Mouse (Mus musculus) ovary, adult 18-20 months (tissue): ENCODE results near the gene Dok7.

ENCODE experiments used
- DNase-seq: peaks from one replicate; pipeline ENCODE4 v3.0.0; 2022; ENCODE audit warnings: low spot score, mixed read lengths

Dok7 gene

DNA sequence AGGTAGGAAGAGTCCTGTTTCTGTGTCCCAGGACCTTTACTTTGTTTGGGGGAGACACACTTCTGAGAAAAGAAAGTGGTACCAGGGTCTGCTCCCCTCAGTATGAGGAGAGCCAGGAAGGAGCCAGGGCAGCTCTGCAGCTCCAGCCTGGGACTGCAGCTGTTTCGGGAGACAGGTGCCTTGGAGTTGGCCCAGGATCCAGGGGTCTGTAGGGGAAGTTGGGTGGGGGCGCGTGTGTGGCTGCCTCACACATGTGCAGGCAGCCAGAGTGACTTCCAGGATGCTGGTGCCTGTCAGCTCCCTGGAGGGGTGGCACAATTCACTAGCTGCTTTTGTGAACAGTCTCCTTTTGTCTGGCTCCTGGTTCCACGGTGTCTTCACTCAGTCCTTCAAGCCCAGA lies 1.0 kb downstream of the Dok7 start:
- no peak for DNase-seq

- DNase-seq = no peak
Measured at GRCm38 (mm10) chr5:35058216-35058615, 1.6 kb downstream of the Dok7 start.

GRCm38 (mm10) chr5:35060098-35060497 lies 3.5 kb downstream of the Dok7 start:
- DNase-seq = no peak

DNA sequence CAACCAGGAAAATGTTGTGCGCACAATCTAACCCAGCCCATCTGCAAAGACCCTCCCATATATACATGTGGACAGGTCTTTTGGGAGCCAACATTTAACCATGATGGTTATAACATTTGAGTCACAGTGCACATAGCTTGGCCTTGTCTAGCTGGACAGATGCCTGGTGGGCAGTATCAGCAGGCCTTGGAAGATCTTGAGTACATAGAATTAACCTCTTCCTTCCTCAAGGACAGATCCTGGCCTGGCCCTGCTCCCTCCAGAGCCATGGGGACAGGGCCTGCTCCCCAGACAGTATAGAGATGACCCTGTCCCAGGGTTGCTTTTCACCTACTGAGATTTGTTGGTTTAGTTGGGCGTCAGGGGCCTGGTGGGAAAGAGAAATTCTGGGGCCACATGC lies 13.3 kb downstream of the Dok7 start:
- DNase-seq = peak; percentile 34

- no peak for DNase-seq
Measured at GRCm38 (mm10) chr5:35070314-35070713, 13.7 kb downstream of the Dok7 start.

DNA sequence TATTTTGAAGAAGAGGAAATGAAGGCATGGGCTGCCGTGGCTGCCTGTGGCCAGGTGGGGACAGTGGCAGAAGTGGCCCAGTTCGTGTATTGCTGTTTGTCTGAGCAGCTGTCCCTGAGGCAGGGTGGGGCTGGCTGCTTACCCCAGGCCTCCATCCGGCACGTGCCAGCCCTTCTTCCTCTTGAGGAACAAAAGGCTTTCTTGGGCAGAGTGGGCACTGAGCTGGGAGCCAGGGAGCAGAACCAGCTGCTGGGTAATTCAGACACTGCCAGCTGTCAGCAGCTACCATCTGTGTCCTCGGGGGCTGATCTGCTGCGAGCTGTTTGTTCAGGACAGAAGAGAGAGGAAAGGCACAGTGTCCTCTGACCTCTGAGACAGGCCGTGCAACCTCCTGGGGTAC lies 14.4 kb downstream of the Dok7 start:
- no peak for DNase-seq

DNA sequence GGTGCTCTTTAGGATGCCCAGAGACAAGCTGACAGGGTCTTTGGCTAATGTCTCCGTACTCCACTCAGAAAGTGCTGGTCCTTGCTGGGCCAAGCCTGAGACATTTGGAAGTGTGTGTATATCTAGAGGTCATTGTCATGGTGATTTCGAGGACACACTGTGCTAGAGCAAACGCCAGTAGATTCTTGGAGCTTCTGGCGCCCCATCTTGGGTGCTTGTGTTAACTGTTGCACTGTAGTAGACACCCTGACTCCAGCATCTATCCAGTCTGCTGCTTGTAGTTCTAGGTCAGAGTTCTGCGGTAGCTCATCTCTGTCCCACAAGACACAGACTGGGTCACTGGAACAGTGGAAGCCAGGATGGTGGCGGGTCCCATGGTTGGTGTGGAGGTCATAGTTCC lies 15.3 kb downstream of the Dok7 start:
- DNase-seq = no peak

DNA sequence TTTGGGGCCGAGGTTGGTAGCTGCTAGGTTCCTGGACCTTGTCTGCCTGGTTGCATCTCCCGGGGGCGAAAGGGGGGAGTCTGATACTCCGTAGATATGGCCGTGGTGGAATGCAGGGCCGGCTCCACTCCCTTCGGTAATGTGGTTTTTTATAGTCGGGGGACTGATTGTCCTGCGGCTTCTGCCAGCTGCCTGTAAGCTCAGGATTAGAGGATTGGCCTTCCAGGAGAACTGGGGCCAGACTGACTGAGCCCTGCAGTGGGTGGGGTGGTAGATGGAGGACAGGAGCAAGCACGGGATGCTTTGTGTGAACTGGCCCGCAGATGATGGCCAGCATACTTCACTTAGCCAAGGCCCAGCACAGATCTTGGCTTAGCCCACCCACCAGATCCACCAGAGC lies 16.7 kb downstream of the Dok7 start:
- DNase-seq = no peak

- DNase-seq = peak; percentile 37
Measured at GRCm38 (mm10) chr5:35073992-35074391, 17.4 kb downstream of the Dok7 start.

GRCm38 (mm10) chr5:35076369-35076768 lies 19.8 kb downstream of the Dok7 start:
- DNase-seq = no peak

DNA sequence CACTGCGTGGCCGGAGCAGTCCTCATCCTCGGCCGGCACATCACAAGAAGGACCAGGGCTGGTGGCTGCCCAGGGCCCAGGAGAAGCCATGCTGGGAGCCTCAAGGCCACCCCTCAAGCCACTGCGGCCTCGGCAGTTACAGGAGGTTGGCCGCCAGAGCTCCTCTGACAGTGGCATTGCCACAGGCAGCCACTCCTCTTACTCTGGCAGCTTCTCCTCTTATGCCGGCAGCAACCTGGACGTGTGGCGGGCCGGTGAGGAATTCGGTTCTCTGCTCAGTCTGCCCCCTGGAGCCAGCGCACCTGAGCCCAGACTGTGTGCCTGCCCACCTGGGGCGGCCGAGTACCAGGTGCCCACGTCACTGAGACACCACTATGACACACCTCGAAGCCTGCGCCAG lies 22.5 kb downstream of the Dok7 start:
- no peak for DNase-seq

DNA sequence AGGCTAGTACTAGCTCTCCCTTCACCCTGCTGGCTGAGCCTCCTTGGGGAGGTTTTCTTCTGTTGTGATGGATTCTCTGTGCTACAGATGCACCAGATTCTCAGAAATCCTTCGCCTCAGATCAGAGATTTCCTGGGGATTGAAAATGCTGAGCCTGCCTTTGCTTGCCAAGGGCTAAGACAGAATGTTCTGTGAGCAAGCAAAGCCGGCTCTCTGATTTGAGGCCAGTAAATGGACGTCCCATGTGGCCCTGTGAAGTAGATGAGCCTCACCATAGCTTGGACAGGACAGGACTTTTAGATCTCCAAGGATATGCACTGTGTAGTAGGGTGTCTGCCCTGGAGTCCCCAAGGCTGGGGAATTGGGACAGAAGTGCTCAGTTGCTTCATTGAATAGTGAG lies 28.3 kb downstream of the Dok7 start:
- no peak for DNase-seq

- peak; percentile 43 for DNase-seq
Measured at GRCm38 (mm10) chr5:35088785-35089613, 32.4 kb downstream of the Dok7 start.

DNA sequence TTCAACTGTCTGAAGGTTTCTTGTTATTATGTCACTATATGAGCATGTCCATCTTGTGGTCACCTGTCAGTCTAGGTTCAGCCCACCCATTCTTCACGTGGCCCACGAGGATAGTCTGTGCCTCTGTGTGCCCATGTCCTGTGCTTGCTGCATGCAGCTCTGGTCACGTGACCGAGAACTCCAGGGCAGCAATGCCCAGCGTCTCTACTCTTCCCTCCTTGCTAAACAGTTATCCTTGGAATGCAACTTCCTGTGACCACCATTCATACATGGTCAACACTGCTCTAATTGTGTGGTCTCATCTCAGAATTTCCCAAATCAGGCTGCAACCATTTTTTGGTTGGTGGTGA lies 33.0 kb downstream of the Dok7 start:
- DNase-seq = no peak

- DNase-seq = no peak
Measured at GRCm38 (mm10) chr5:35091636-35092035, 35.1 kb downstream of the Dok7 start.

- DNase-seq = no peak
Measured at GRCm38 (mm10) chr5:35103086-35103485, 46.5 kb downstream of the Dok7 start.

DNA sequence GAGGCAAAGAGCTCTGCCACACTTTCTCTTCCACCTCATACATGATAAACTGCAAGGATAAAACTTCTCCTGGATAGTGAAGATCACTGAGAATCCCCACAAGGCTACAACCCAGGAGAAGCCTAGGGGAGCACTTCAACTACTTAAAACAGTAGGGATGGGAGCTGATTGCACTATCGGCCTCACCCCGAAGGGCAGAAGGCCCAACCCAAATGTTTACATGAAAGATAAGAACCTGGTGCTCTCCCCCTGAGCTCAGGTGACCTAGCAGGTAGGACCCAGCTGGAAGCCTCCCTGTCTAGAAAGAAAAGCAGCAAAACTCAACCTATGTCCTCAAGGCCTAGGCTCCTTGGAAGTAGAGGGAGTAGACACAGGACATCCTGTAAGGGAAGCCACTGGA lies 47.0 kb downstream of the Dok7 start:
- DNase-seq = no peak

- no peak for DNase-seq
Measured at GRCm38 (mm10) chr5:35104183-35104959, 47.8 kb downstream of the Dok7 start.

GRCm38 (mm10) chr5:35104960-35105921 lies 48.7 kb downstream of the Dok7 start, which contains the start of gene Lrpap1:
TSS of gene Lrpap1 (minus strand) at chr5:35105766.
- peak; percentile 74 for DNase-seq

DNA sequence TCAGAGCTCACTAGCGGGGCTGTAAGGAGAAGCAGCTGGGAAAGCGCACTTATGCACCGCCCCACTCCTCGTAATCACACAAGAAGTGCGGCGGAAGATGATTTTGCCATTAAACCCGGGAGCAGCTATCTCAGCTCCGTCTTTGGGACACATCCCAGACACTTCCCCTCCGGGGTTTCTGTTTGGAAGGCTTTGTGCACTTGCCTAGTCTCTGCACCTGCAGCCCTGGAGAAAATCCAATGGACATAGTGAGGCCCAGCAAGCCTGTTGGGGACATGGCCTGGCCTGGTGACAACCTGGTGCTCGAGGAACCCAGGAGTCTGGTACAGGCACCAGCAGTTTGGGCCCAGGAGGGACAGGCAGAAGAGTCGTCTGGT lies 49.3 kb downstream of the Dok7 start:
- DNase-seq = no peak

DNA sequence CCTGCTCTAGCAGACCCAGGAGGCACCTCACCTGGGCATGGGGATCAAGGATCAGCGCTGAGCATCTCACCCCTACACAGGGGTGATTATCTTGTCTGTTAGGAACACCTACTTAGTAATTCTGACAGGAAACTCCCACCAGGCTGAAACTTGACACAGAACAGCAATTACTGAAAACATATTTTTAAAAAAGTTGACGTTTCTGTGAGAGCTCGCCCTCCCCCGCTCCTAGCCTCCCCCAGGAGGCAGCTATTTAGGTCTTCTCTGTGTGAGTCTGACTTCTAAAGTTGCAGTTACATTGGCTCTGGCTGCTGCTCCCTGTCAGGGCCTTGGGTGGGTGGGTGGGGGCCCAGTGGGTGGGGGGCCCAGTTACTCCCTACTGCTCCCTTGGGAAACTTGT lies 55.9 kb downstream of the Dok7 start:
- DNase-seq = no peak

DNA sequence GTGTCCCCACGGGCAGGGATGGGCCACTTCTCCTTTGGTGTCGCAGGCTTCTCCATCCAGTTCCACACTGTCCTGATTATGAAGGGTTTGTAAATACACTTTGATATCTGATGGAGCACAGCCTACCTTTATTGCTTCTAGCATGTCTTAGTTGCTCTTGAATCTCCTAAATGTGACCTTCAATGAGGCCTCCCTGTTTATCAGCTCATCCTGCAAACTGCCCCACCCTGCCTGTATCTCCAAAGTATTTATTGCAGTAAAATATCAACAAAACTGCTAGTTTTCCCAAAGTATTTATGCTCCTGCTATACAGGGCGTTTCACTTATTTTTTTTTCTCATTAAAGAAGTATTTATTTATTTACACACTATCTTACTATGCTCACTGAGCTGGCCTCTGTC lies 59.4 kb downstream of the Dok7 start:
- no peak for DNase-seq
